Mouse (Mus musculus) cerebellum, adult 2 months (tissue): ENCODE measurements around the gene Slc22a15.

Source experiments
- CTCF ChIP-seq: fragments of 200-500 bp; IDR thresholded peaks from 2 replicates; pipeline ENCODE4 v1.5.1; 2011; ENCODE audit warnings: low read depth, mild to moderate bottlenecking, control low read depth, low read length, moderate library complexity, borderline replicate concordance; ENCODE audit not compliant: insufficient read depth
- POLR2A ChIP-seq: fragments of 200-500 bp; IDR thresholded peaks from 2 replicates; pipeline ENCODE4 v1.6.1; 2011; ENCODE audit warnings: low read length, control low read depth, borderline replicate concordance; ENCODE audit not compliant: insufficient read depth

DNA sequence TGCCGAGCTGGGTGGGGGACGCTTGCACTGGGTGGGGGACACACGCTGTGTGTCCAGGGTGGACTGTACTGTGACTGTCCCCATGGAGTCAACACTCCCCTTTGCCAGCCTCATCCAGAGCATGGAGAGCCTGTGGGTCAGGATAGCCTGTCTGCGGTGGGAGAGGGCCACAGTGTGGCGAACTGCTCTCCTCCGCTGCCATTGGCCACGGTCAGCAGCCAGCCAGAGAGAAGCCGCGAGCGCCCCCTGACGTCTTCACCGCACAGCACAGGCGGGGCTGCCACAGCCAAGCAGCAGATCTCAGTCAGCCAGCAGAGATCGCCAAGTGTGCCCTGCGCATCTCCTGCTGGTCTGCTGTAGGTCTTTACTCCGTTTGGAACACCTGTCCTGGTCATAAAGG is 118.1 kb downstream of the Slc22a15 start:
- TF ChIP-seq POLR2A = no peak
- TF ChIP-seq CTCF = peak; percentile 91
